Mouse (Mus musculus): ENCODE measurements around the gene Trim54.

The Trim54 gene

DNA sequence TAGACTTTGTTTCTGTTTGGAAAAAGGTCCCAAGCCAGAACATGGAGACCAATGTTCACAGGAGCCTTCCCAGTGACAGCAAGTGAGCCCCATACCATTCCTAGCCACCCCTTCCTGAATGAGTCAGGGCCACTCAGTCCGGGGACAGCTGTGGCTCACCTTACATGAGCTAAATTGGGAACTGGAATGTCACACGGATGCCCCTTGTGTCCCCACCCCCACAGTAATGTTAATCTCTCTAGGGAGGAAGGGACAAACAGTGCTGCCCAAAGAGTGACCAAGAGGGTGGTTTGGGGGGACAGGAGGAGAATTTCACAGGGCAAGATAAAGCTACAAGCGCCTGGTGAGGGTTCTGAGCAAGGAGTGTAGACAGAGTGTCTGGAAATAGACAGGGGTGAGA lies at the start of gene Trim54:
TSS of gene Trim54 (plus strand) at position 359 of the 400 bp plus-strand sequence.
- no peak for DNase-seq

DNA sequence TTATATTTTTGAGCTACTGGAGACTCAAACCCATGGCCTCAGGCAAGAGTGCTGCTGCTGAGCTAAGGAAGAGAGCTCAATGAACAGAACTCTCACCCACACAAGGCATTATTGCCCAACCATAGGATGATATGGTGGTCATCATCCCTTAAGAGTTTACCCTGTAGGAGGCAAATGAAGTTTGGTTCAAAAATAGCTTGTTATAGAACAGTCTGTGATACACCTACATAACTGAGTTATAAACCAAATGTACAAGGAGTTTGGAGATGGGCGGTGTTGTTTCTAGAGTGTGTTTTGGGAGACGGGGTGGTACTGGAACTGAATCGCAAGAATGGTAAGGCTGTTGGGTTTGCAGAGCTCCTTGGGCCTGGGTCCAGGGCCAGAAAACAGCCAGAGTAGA lies 46.7 kb upstream of the Trim54 start:
- DNase-seq = no peak

DNA sequence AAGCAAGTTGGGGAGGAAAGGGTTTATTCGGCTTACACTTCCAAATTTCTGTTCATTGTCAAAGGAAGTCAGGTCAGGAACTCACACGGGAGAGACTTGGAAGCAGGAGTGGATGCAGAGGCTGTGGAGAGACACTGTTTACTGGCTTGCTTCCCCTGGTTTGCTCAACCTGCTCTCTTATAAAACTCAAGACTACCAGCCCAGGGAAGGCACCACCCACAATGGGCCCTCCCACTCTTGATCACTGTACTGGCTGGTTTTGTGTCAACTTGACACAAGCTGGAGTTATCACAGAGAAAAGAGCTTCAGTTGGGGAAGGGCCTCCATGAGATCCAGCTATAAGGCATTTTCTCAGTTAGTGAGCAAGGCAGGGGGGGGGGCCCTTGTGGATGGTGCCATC lies 45.5 kb upstream of the Trim54 start:
- no peak for DNase-seq

DNA sequence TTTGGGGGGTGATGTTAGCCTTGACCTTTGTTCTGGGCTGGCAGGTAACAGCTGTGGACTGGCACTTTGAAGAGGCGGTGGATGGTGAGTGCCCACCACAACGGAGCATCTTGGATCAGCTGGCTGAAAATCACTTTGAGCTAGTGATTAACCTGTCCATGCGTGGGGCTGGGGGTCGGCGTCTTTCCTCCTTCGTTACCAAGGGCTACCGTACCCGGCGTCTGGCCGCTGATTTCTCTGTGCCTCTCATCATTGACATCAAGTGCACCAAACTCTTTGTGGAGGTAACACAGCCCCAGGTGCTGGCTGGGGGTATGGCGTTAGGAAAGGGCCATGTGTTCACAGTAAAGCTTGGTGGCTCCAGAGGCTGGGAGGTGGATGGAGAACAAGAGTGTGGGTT lies 44.7 kb upstream of the Trim54 start:
- DNase-seq = no peak

DNA sequence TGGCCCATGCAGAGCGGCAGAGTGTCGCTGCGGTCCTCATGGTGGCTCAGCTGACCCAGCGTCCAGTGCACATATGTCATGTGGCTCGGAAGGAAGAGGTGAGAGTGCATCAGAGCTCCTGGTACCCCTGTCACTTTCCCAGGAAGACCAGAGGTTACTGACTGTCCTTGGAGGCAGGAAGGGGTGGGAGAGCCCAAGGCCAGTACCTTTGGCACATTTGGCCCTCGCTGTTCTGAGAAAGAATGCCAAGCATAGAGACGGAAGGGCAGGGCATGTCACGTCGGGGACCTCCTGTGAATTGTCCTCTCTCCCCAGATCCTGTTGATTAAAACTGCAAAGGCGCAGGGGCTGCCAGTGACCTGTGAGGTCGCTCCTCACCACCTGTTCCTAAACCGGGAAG lies 43.3 kb upstream of the Trim54 start:
- no peak for DNase-seq

DNA sequence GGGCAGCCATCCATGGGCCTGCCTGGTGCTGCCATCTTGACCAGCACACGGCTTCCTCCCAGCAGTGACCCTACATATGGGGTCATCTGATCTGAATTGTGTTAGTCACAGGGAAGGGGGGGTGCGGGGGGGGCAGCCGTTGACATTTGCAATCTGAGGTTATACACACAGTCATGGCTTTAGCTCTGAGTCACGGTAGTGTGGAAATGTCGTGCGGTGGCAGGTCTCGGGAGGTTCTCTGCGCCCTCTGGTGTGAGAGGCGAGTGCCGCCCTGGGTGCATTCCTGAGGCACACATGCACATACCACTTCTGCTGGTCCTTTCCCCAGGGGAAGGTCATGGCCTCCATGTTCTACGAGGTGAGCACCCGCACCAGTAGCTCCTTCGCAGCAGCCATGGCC lies 40.2 kb upstream of the Trim54 start:
- no peak for DNase-seq

DNA sequence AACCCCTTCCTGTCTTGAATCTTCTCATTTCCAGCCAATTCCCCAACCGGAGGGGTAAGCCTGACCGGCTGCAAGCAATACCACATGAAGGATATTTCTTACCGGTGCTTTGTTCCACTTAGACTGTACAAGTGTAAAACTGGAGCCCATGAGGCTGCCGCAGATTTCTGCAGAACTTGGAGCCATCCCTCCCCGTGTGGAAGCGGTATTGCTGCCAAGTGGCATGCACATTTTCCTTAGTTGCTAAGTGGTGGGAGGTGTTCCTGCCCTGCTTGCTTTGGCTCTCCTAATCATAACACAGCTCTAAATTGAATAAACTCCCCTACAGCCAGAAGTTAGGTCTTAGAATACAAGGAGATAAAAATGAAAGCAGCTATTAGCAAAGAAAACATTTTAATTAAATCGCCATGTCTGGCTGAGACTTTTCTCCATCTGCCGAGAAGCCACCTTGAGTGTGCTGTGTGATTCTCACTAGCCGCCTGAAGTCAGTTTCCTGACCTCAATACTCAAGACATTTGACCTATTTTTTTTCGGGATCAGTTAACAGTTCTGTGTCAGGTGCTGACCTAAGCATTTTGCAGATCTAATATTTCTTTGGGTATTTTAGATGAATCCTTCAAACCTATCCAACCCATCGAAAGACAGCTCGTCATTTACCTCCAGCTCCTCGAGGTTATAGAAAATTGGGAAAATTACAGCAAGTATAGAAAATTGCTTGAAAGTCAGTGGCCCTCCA lies 36.3 kb upstream of the Trim54 start:
- no peak for DNase-seq

DNA sequence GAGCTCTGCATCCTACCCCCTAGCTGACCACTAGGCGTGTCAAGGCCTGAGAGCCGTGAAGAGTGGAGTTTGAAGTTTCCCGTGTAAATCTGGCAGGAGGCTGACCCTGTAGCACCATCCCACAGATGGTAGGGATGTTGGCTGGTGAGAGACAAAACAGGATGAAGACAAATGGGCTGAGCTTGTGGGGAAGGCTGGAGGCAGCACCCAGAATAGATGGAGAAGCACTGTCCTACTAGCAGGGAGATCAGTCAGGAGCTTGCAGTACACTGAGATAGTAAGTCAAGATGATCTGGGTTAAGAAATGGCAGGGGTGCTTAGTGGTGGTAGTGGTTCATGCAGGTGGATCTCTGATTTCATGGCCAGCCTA lies 35.7 kb upstream of the Trim54 start:
- no peak for DNase-seq

DNA sequence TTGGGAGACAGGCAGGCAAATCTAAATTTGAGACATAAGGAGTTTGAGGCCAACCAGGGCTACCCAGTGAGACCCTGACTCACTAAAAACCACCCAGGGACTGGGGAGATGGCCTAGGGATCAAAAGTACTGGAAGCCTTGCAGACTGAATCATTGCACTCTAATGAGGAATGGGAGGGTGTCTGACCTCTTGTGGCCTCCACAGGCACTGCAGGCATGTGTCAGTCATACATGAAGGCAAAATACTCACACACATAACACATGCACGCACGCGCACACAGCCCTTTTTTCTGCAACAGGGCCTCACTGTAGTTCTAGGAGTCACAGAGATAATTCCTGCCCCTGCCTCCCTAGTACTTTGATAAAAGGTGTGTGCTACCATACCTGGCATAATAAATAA lies 35.1 kb upstream of the Trim54 start:
- DNase-seq = no peak

DNA sequence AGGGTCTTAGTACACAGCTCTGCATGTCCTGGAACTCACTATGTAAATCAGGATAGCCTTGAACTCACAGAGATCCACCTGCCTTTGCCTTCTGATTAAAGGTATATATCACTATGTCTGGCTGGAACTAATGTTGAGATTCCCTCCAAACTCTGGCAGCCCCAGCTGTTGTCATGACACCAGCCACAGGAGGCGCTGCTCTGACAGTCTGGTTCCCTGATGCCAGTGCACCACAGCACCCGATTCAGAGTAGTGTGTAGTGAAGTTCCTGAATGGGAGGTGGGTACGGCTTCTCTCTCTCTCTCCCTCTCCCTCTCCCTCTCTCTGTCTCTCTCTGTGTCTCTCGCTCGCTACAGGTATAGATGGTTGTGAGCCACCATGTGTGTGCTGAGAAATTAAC lies 34.2 kb upstream of the Trim54 start:
- no peak for DNase-seq

DNA sequence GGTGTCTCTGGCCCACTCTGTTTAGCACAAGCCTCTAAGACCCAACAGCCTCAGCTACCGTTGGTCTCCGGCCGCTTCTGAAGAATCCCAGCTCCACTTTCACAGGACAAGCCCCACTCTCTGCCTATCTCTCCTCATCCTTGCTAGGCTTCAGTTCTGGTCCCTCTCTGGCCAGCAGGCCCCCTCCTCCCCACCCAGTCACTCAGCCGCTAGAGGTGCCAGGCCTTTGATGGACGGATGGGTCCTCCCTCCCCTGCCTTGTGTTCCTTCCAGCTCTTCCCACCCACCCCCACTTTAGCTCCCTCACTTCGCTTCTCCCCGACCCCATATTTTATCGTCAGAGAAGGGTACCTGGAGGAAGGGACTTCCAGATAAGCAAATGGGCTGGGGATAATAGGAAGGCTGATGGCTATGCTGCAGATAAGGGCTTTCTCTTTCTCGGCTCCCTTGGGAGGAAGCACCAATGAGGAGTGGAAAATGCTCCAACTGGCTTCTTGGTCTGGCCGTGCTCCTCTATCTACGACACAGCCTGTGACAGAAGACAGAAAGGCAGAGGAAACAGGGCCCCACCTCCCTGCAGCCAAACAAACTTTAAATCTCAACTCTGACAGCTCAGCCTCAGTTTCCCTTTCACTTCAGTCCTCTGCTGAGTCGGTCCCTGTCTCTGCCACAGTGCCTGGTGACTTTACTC lies 33.4 kb upstream of the Trim54 start:
- DNase-seq = no peak

DNA sequence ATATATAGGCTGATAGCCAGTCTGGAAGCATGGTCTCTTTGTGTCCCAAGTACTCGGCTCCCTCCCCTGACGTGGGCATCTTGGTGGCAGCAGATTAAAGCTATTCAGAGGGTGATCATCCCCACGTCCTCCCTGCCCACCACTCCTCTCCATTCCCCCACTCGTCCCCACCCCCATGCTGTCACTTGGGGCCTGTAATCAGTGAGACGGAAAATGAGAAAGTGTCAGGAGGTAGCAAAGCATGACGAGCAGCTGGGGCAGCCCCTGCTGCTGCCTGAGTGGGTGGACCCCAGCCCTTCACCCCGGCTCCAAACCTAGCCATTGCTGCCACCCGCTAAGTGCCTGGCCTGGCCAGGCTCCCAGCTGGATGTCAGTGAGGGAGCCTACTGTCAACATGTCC lies 32.6 kb upstream of the Trim54 start:
- no peak for DNase-seq

DNA sequence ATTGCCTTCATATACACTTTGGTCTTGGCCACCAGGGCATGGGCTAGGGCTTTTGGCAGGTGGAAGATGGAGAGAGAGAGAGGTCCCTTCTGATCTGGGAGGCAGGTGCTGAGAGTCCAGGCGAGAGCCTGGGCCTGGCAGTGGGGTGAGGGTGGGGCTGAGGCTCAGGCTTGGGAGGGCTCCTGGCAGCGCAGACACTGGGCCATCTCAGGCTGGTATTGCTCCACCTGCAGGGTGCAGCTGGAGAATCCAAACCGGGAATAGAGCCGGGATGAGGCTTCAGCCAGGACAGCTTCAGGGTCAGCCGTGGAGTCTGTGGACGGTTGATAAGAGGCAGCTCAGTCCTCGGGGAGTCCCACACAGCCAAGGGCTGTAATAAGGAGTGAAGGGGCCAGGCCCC lies 29.9 kb upstream of the Trim54 start:
- no peak for DNase-seq

DNA sequence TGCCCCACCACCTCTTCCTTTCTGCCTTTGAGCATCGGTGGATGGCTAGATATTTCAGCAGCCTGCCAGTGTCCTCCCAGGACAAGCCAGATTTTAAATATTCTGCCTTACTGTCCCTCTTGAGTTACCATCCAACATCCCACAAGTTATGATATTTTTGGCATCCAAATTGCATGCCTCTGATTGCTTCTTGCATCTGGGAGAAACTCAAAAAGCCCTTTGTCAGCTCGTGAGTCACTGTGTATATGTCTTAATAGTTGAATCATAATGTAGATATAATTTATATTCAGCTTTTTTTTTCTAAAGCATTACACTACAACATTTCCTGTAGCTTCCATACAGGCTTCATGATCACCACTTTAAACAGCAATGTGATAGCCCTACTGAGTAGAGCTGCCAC lies 29.4 kb upstream of the Trim54 start:
- DNase-seq = no peak

DNA sequence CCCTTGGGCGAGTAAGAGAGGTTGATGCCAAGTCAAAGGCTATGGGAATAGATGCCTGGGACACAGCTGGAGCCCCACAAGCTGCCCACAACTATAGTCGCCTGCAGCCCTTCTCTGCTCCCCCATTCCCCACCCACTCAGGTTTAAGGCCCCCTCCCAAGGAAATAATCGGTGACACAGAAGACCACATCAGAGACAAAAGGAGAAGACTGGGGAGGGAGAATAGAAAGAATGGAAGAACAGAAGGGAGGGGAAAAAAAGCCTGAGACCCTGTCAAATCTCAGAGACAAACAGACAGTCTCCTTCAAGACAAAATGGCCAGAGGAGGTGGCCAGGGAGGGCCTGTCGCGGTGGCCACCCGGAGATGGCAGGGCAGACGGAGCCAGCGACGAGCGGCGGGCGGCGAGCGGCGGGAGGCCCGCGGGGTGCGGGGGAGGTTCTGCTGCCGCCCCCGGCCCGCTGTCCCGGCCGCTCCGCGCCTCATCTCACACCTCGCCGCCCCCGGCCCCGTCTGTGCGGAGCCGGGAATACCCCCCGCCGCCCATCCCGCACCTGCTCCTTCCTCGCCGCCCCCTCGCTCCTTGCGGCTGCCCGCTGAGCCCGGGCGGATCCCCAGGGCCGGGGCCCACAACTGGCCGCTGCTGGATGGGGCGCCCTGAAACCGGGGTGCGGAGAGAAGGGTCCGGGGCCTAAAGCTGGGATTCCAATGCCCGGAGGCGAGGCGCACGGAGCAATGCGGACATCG lies 24.1 kb upstream of the Trim54 start:
- DNase-seq = no peak

DNA sequence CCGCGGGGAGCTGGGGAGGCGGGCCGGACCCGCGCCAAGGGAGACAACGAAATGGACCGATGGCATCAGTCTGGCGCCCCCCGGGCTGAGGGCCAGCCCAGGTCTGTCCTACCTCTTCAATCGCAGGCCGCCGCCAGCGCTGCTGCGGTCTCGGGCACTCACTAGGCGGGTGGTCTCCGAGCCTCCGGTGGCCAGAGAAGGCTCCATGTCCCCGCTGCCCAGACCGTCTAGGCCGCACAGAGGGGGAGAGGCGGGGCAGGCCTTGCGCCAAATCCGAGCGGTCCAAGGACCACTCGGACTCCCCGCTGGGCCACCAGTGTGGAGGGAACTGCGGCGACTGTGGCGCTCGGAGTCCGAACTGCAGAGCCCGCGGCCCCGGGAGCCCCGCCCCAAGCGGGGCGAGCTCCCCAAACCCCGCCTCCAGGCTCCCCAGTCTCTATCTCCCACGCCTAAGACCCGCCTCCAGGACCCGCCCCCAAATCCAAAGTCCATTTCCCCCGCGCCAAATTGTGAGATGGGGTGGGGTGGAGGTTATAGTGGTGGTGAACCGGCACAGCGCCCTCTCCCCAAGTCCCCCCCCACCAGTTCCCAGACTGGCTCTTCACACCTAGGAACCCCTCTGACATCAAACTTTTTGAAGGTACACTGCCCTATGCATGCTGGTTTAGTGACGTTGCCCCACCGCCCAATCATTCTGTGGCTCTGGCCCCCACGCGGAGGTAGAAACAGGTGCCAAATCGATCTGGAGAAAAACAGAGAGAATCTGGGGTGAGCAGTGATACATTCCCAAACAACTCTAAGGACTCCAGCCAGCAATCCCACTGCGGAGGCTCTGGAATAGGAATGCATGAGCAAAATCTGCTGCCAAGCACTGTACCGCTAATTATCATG lies 23.1 kb upstream of the Trim54 start:
- no peak for DNase-seq

DNA sequence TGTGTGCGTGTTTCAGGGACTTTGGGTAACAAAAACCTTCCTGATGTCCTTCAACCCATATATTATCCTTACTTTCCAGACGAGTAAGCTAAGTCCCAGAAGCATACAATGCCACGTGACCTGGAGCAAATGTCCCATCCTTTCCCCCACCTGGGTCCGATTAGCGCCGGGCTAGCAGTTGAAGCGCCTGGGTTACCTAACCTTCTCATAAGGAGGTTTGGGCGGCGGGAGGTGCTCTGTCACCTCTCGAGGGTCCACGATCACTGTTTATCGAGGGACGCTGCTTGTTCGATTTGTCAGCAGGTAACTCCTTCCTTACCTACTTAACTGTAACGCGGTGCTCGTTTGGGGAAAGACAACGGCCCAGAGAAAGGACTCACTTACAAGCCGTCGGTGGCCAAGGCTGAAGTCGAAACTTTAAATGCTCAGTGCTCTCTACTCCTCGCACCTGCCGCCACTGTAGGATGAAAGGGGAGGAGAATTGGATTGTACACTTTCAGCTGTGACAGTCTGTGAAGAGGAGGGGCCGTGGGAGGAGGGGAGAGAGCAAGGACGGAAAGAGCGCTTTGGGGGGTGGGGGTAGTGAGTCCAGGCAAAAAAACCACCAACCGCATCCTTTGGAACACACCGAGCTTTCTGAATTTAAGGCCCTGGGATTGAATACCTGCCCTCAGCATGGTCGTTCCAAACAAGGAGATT lies 22.3 kb upstream of the Trim54 start:
- no peak for DNase-seq

DNA sequence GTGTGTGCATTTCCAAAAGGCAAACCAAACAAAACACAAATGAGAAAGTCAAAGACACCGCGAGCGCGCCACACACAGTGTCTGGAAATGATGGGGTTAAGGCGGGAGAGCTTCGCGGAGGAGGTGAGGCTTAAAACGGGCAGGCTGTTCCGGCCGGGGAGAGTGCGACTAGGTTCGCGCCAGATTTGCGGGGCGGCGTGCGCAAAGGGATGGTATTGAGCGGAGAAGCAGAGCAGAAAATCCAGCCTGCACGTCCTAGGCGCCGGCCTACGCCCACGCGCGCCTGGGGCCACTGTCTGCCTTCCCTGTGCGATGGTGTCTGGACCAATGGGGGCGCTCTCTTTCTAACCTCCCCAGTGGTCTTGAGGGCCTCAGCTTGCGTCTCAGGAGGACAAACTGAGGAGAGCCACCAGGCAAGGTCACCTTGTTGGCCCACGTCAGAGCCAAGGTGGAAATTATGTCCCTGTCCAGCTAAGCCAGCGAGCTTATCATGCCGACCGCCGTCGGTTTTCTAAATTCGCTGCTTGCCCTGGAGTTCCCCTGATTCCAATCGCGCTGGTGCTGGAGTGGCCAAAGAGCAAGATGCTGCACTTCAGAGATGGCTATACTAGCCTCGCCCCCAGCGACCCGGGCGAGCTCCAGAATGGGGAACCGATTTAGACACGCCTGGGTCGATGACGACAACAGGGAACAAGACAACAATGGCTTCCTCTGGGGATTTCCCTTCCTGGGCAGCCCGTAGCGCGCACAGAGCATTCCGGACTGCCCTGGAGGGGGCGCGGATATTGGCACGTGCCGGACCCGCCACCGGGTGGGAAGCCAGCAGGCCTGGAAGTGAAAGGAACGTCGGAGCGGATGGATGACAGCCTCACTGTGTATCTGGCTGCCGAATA lies 21.5 kb upstream of the Trim54 start:
- DNase-seq = no peak

DNA sequence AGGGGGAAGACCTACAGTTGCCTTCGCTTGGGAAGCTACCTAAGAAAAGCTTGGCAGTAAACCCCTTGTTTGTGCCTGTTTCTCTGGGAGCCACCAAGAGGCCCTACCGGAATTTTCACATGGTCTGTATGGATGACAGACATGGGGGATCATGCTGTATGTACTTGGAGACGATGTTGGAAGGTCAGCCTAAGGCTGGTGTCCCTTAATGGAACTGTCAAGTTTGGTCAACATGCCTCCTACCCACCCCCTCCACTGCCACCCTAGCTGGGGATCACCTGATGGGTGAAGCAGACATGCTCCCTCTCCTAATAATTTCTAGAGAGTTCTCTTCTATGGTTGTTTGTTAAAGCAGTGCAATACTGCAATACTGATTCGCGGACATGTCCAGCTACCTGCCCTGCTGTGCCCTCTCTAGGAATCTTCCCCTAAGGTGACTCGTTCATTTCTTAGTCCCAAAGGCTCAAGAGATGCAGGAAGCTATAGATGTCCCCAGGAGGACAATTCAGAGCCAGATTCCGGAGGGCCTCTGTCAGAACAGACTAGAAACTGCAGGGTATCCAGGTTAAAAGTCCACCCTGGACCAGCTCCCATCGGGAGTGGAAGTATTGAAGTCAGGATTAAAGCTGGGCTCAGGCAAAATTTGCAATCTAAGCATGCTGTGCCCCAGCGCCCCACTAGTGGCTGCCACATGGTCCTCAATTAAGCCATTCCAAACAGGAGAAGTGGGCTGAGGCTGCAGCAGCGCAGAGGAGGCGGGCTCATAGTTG lies 20.6 kb upstream of the Trim54 start:
- DNase-seq = no peak

DNA sequence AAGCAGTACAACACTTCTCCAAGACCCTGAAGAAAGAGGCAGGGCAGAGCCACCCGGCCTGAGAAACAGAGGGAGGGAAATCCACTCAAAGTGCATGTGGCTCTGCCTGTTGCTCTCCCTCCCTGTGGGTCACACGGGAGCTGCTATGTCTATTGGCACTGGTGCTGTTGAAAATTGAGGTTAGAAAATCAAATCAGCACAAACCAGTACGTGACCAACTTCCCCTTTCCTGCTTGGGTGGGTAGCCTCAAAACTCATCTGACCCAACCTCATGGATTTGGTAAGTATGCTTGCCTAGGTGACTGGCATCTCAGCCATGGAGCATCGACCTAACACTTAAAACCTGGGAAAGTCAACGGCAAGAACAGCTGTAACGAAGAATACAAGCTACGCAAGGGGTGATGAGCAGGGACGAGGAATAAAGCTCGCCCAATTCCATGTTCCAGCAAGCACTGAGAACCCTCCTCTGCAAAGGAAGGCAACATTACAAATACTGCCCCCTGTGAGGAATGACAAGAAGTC lies 10.6 kb upstream of the Trim54 start, which contains the start of gene Dnajc5g:
TSS of gene Dnajc5g (plus strand) at position 472 of the 522 bp plus-strand sequence.
- no peak for DNase-seq
